Mouse (Mus musculus) lung, adult 2 months (tissue): ENCODE data around the gene Tcp1. TPM values are rescaled to one million over a fixed set of nuclear protein-coding genes. Genes with fewer than 3 reads are reported as not detected.

ENCODE experiments used
- DNase-seq: peaks from one replicate; pipeline ENCODE4 v3.0.0; 2022
- H3K4me1 ChIP-seq: fragments of 200-500 bp; 2 replicates; pipeline ENCODE4 v1.6.1; 2011; ENCODE audit warnings: low read length; ENCODE audit not compliant: control insufficient read depth, insufficient read depth
- H3K4me3 ChIP-seq: fragments of 200-500 bp; replicated peaks from 2 replicates; pipeline ENCODE3; 2011; ENCODE audit warnings: low read depth, mild to moderate bottlenecking, control low read depth, low read length; ENCODE audit errors: extremely low read depth
- CTCF ChIP-seq: fragments of 200-500 bp; IDR thresholded peaks from 2 replicates; pipeline ENCODE4 v1.5.1; 2011; ENCODE audit warnings: mild to moderate bottlenecking, low read length, control low read depth; ENCODE audit not compliant: insufficient read depth
- POLR2A ChIP-seq: fragments of 200-500 bp; IDR thresholded peaks from 2 replicates; pipeline ENCODE4 v1.6.1; 2011; ENCODE audit warnings: low read depth, mild to moderate bottlenecking, control low read depth, low read length, borderline replicate concordance; ENCODE audit errors: extremely low read depth
- WGBS: fragments of 180-500 bp; shearing (Covaris S2); methylation state at CpG from one replicate; pipeline ENCODE4 v1.1.7; 2018; 5-methylcytosine and 5-hydroxymethylcytosine counted together
- polyA plus RNA-seq: library from polyadenylated mRNA; depleted of rRNA; stranded (reverse); fragments of >200 nt; gene quantifications from 2 replicates; pipeline ENCODE4 v1.2.3, GENCODE M21; 2012; rRNA removed

Tcp1 gene
- 39.7 and 47.7 TPM in 2 replicates for polyA plus RNA-seq

- WGBS, result under 1% methylated on average over 18 of the region's 18 CpGs
- no peaks in the 10 kb centered on the region; the same call in 1 of the 2 replicates for H3K4me1 ChIP-seq
- TF ChIP-seq POLR2A (no peak), CTCF (no peak)
- H3K4me3 ChIP-seq, result peak within 1 kb of the TSS; percentile 89
- DNase-seq, result no peak
These were observed at the start of gene Tcp1 for GRCm38 (mm10) chr17:12915488-12915880. Gene Tcp1, plus strand, starts transcription at chr17:12915701.

DNA sequence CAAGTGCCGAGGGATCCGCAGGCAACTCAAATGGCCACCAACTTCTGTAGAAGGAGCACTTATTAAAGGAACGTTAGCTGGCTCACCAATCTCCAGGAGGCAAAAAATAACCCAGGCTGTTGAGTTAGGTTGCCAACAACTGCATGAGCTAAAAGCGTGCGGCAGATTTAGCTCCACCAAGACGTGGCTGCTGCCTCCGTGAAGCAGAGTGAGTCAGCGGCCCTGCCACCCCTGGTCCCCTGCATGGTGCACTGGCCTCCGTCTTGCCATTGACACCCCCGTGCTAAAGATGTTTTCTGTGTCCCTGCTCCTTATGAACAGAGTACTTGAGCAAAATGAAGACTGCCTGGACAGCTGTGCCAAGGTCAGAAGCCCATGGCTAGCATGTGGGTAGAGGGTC, 48.6 kb upstream of the Tcp1 start:
- no peak for DNase-seq
- 87% methylated on average over 10 of the region's 10 CpGs for WGBS
- Histone ChIP-seq H3K4me1 (no peaks in the 10 kb centered on the region), H3K4me3 (no peak overlapping the region)
- TF ChIP-seq CTCF (no peak), POLR2A (no peak)

DNA sequence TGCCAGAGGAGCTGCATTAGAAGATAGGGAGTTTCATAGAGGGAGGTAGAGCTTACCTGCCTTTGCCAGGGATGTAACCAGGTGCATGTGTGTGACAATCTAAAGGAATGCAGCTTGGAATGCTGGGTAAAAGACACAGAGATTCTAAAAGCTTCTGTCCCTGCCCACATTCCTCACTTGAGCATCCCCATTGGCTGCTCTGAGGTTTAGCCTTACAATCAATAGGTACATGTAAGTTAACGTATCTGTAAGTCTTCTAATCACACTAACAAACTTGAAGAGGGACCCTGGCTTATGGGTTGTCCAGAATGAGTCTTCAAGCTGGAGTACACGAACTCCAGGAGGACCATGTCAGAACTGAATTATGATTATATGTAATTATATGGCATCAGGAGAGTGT, 47.5 kb upstream of the Tcp1 start, which contains the start of gene Mas1:
TSS of gene Mas1 (minus strand) at position 101 of the 400 bp plus-strand sequence.
- TF ChIP-seq CTCF, result no peak
- TF ChIP-seq POLR2A, result no peak
- Histone ChIP-seq H3K4me1 (no peaks in the 10 kb centered on the region), H3K4me3 (no peak within 1 kb of the TSS)
- DNase-seq, result no peak
- 46% methylated on average over 2 of the region's 2 CpGs for WGBS

- Histone ChIP-seq H3K4me1 (no peaks in the 10 kb centered on the region), H3K4me3 (no peak overlapping the region)
- WGBS, result 16% methylated on average over 4 of the region's 4 CpGs
- no peak for DNase-seq
- TF ChIP-seq CTCF (no peak), POLR2A (no peak)
These were observed 46.9 kb upstream of the Tcp1 start for GRCm38 (mm10) chr17:12868640-12869039.

DNA sequence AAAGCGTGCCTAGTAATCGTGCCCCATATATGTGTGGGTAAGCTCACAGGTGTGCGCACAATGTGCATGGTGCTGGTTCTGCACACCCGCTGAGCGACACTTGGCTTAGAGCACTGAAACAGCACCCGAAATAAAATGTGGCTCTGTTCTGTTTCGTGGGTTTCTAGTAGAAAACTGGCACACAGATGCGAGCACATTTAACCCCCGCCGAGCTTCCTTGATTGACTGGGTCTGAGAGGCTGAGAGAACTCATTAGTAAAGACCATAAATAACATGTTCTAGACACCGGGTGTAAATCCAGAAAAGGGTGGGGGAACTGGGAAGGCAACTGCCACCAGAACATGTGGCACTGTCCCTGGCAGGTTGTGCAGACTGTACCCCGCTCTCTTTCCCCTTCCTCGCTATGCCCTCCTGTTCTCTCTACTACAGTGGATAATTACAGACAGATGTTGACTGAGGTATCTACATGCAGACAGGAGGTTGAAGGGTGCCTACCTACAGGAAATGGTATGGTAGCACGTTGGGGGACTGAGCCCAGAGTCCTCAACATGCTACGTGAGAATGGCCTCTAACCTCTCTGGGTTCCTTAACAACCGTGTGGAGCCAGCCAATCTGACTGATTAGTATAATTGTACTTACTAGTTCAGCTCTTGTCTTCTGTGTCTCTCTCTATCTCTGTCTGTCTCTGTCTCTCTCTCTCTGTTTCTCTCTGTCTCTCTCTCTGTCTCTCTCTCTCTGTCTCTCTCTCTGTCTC, 43.0 kb upstream of the Tcp1 start:
- no peak overlapping the region for H3K4me3 ChIP-seq
- 61% methylated on average over 16 of the region's 16 CpGs for WGBS
- TF ChIP-seq POLR2A (no peak), CTCF (no peak)
- no peaks in the 10 kb centered on the region for H3K4me1 ChIP-seq
- no peak for DNase-seq

- WGBS, result 71% methylated on average over 5 of the region's 5 CpGs
- DNase-seq, result no peak
- TF ChIP-seq POLR2A (no peak), CTCF (no peak)
- Histone ChIP-seq H3K4me1 (no peaks in the 10 kb centered on the region), H3K4me3 (no peak within 1 kb of the TSS)
These were observed 39.8 kb upstream of the Tcp1 start, which contains the start of gene Mrgprh for GRCm38 (mm10) chr17:12875734-12876133. Gene Mrgprh, plus strand, starts transcription at chr17:12876034.

DNA sequence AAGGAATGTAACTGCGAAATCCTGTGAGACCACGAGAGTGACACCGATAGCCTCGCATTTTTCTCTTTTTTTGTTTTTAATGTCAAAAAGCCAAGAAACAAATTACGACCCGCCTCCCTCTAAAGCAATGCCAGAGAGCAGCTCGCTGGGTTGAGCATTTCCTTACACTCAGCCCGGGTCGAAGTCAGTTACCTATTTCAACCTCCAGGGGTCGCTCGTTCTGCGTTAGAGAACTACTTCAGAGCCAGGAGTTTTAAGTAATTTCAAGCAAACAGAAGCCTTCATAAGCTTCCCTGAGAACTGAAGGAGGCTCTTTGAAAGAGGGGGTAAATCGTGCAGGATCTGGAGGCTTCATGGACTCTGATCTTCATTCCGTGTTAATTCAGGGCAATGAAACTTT, 35.3 kb upstream of the Tcp1 start:
- 2% methylated on average over 14 of the region's 14 CpGs for WGBS
- Histone ChIP-seq H3K4me1 (no peaks in the 10 kb centered on the region), H3K4me3 (no peak overlapping the region)
- peak; percentile 57 for TF ChIP-seq CTCF
- TF ChIP-seq POLR2A, result no peak
- DNase-seq, result peak; percentile 73

GRCm38 (mm10) chr17:12881216-12881615, 34.3 kb upstream of the Tcp1 start:
- TF ChIP-seq CTCF (no peak), POLR2A (no peak)
- 90% methylated on average over 1 of the region's 1 CpGs for WGBS
- H3K4me3 ChIP-seq, result no peak overlapping the region
- no peaks in the 10 kb centered on the region for H3K4me1 ChIP-seq
- DNase-seq, result no peak

DNA sequence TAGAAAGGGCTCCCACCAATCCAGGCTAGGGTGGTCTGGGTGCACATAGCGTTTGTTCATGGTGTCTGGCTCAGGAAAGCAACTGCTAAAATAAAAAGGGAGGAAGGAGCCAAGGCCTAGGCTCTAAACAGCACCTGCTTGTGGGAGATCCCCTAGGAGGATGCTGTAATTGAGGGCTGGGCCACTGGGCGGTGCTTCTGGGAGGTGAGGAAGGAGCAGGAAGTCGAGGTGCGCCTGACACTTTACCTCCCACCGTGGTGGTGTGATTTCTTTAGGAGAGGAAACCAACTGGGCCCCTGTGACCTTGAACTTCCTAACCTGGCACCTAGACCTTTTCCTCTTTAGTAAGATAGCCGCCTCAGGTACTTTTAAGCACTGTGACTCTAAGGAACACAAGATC, 28.9 kb upstream of the Tcp1 start:
- no peaks in the 10 kb centered on the region for H3K4me1 ChIP-seq
- DNase-seq, result no peak
- WGBS, result 36% methylated on average over 6 of the region's 6 CpGs
- H3K4me3 ChIP-seq, result no peak overlapping the region
- no peak for TF ChIP-seq POLR2A
- TF ChIP-seq CTCF, result no peak
